Mouse (Mus musculus): ENCODE measurements around the gene Gm14440.
"Not testable (repeated sequence)": the region's sequence is repeated elsewhere in the genome, so short reads cannot be mapped to it uniquely, and the experiment has no call there.

Gene Gm14440

GRCm38 (mm10) chr2:175274825-175275224, at the start of gene Gm14440:
Gm14440 (plus strand) TSS chr2:175275125.
- not testable (repeated sequence) for DNase-seq (ENCODE audit: low read depth, low spot score)

Data from A20 (cell line).